Mouse (Mus musculus) myocyte (in vitro differentiated cells): ENCODE results near the gene Kif13a.

ENCODE experiments used
- CEBPB ChIP-seq: IDR thresholded peaks from 2 replicates; pipeline ENCODE4 v1.6.1; 2011; ENCODE audit warnings: mild to moderate bottlenecking, moderate library complexity; ENCODE audit not compliant: poor library complexity, insufficient read depth, severe bottlenecking
- E2F4 ChIP-seq: IDR thresholded peaks from one replicate; pipeline ENCODE4 v1.6.1; 2011; ENCODE audit warnings: mild to moderate bottlenecking, control low read depth, moderate library complexity; ENCODE audit not compliant: insufficient read depth
- MAX ChIP-seq: IDR thresholded peaks from one replicate; pipeline ENCODE4 v1.6.1; 2011; ENCODE audit warnings: low read depth, mild to moderate bottlenecking, control low read depth
- MYOD1 ChIP-seq, 3 experiments: IDR thresholded peaks; one replicate each; pipeline ENCODE4 v1.6.1; 2011; ENCODE audit warnings: control low read depth in 2 of 3, low read depth in 2 of 3, mild to moderate bottlenecking in 2 of 3, moderate library complexity in 1 of 3; ENCODE audit not compliant: insufficient read length in 2 of 3, control insufficient read depth in 1 of 3
- MYOG ChIP-seq, 3 experiments: IDR thresholded peaks; one replicate each; pipeline ENCODE4 v1.6.1; 2011; ENCODE audit warnings: control low read depth in 2 of 3, low read depth in 2 of 3, mild to moderate bottlenecking in 2 of 3; ENCODE audit not compliant: insufficient read length in 2 of 3, control insufficient read depth in 1 of 3, insufficient read depth in 1 of 3
- POLR2A ChIP-seq: IDR thresholded peaks from one replicate; pipeline ENCODE4 v1.6.1; 2011; ENCODE audit warnings: low read depth, mild to moderate bottlenecking, control low read depth, moderate library complexity; ENCODE audit not compliant: insufficient read length
- POLR2AphosphoS2 ChIP-seq: IDR thresholded peaks from one replicate; pipeline ENCODE4 v1.6.1; 2011; ENCODE audit warnings: low read depth, control low read depth; ENCODE audit not compliant: insufficient read length
- REST ChIP-seq: IDR thresholded peaks from one replicate; pipeline ENCODE4 v1.6.1; 2011; ENCODE audit warnings: mild to moderate bottlenecking, control low read depth, moderate library complexity; ENCODE audit not compliant: insufficient read depth, insufficient read length
- TCF12 ChIP-seq: IDR thresholded peaks from one replicate; pipeline ENCODE4 v1.6.1; 2011; ENCODE audit warnings: mild to moderate bottlenecking, control low read depth; ENCODE audit not compliant: poor library complexity, insufficient read depth, severe bottlenecking
- USF1 ChIP-seq: IDR thresholded peaks from one replicate; pipeline ENCODE4 v1.6.1; 2011; ENCODE audit warnings: low read depth, mild to moderate bottlenecking, control low read depth, moderate library complexity

- peak; percentile 1 for TF ChIP-seq POLR2A
- peak; percentile 10 for TF ChIP-seq USF1
- TF ChIP-seq MAX: no peak
- TF ChIP-seq MYOD1 (IDR thresholded peaks at IDR 0.05; ENCODE audit: control insufficient read depth in 1 of 3, insufficient read length in 2 of 3, low read depth in 2 of 3): peak in 1 of 3 experiments; percentile 55
- no peak for TF ChIP-seq CEBPB
- TF ChIP-seq TCF12: no peak
- TF ChIP-seq E2F4: no peak
- no peak for TF ChIP-seq POLR2AphosphoS2
- peak in 1 of 3 experiments; percentile 66 for TF ChIP-seq MYOG (IDR thresholded peaks at IDR 0.05; ENCODE audit: control insufficient read depth in 1 of 3, insufficient read depth in 1 of 3, insufficient read length in 2 of 3, low read depth in 2 of 3)
- TF ChIP-seq REST: no peak
Measured at GRCm38 (mm10) chr13:46930659-46931046, 986 bp upstream of the Kif13a start.
